Mouse (Mus musculus) lung, adult 2 months (tissue): Measurements from ENCODE around the gene Ptpn14.

Experiments
- CTCF ChIP-seq: fragments of 200-500 bp; IDR thresholded peaks from 2 replicates; pipeline ENCODE4 v1.5.1; 2011; ENCODE audit warnings: mild to moderate bottlenecking, low read length, control low read depth; ENCODE audit not compliant: insufficient read depth
- POLR2A ChIP-seq: fragments of 200-500 bp; IDR thresholded peaks from 2 replicates; pipeline ENCODE4 v1.6.1; 2011; ENCODE audit warnings: low read depth, mild to moderate bottlenecking, control low read depth, low read length, borderline replicate concordance; ENCODE audit errors: extremely low read depth

DNA sequence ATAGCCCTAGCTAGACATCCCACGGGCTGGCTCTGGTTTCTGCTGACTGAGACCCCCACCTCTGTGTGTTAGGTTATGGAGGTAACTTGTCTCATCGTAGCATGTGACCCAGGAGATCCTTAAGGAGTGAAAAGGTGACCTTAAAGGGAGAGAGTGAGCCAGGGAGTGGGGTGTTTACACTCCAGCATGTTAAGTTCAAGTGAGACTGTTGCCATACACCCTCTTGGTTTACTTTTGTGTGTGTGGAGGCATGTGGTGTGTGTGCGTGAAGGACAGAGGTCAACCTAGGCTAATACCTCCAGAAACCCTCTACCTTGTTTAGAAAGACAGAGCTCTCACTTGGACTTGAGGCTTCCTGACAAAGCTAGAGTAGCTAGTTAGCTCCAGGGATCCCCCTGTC lies 42.4 kb downstream of the Ptpn14 start:
- TF ChIP-seq CTCF (no peak), POLR2A (no peak)
